Mouse (Mus musculus): ENCODE results near the gene Psip1. TPM values are rescaled to one million over a fixed set of nuclear protein-coding genes. Genes with fewer than 3 reads are reported as not detected.
A peak's percentile ranks its signal among the peaks of the same experiment; 100 is the strongest.

Psip1 gene
- polyA plus RNA-seq, 1 experiment from 2014 or later: 119 TPM

- Histone ChIP-seq H3K36me3 (peaks cover 7% of the 10 kb centered on the region; the same call in 1 of the 2 replicates), H3K9ac (peak overlapping the region; percentile 96), H3K9me3 (replicated peaks) (peaks cover 6% of the 10 kb centered on the region), H3K4me3 (peak overlapping the region; percentile 90), H3K4me1 (replicated peaks) (peaks cover 7% of the 10 kb centered on the region), H3K27me3 (replicated peaks) (no peaks in the 10 kb centered on the region), H3K4me2 (peak overlapping the region; percentile 72), H3K27ac (ENCODE audit: poor library complexity, severe bottlenecking) (no peak overlapping the region; the same call in 1 of the 2 replicates)
- WGBS: 0% methylated on average over 30 of the region's 30 CpGs
- ATAC-seq (ENCODE audit: insufficient number of reproducible peaks, low FRiP score): peak; percentile 61
Observed at GRCm38 (mm10) chr4:83417820-83418186, 68.5 kb downstream of the Psip1 start.

- Histone ChIP-seq H3K4me3 (peak within 1 kb of the TSS; percentile 90), H3K4me1 (replicated peaks) (peaks cover 7% of the 10 kb centered on the region), H3K36me3 (peaks cover 3% of the 10 kb centered on the region; the same call in 1 of the 2 replicates), H3K27ac (ENCODE audit: poor library complexity, severe bottlenecking) (peak within 1 kb of the TSS; percentile 82), H3K9me3 (replicated peaks) (peaks cover 6% of the 10 kb centered on the region), H3K27me3 (replicated peaks) (no peaks in the 10 kb centered on the region), H3K9ac (peak within 1 kb of the TSS; percentile 96), H3K4me2 (peak within 1 kb of the TSS; percentile 72)
- WGBS: 1% methylated on average over 41 of the region's 41 CpGs
- peak; percentile 100 for ATAC-seq (ENCODE audit: insufficient number of reproducible peaks, low FRiP score)
Observed at GRCm38 (mm10) chr4:83417160-83417819, 69.0 kb downstream of the Psip1 start, which contains the start of gene Snapc3. TSS of gene Snapc3 (plus strand) at chr4:83417724.

- H3K36me3 ChIP-seq: no peaks in the 10 kb centered on the region; the same call in 1 of the 2 replicates
- ATAC-seq (ENCODE audit: insufficient number of reproducible peaks, low FRiP score): no peak
- peaks cover 7% of the 10 kb centered on the region for H3K4me1 ChIP-seq (replicated peaks)
- H3K9me3 ChIP-seq (replicated peaks): peaks cover 6% of the 10 kb centered on the region
- H3K27ac ChIP-seq (ENCODE audit: poor library complexity, severe bottlenecking): no peak overlapping the region
- no peak overlapping the region for H3K9ac ChIP-seq
- H3K27me3 ChIP-seq (replicated peaks): no peaks in the 10 kb centered on the region
- no peak overlapping the region for H3K4me3 ChIP-seq
- H3K4me2 ChIP-seq: no peak overlapping the region
- 80% methylated on average over 5 of the region's 5 CpGs for WGBS
Observed at GRCm38 (mm10) chr4:83414241-83414824, 71.9 kb downstream of the Psip1 start.

- H3K9ac ChIP-seq: no peak overlapping the region
- no peak overlapping the region for H3K27ac ChIP-seq (ENCODE audit: poor library complexity, severe bottlenecking)
- no peaks in the 10 kb centered on the region for H3K27me3 ChIP-seq (replicated peaks)
- H3K4me1 ChIP-seq (replicated peaks): no peaks in the 10 kb centered on the region
- 66% methylated on average over 3 of the region's 3 CpGs for WGBS
- ATAC-seq (ENCODE audit: insufficient number of reproducible peaks, low FRiP score): no peak
- H3K36me3 ChIP-seq: peaks cover 5% of the 10 kb centered on the region; the same call in 1 of the 2 replicates
- H3K4me2 ChIP-seq: no peak overlapping the region
- no peak overlapping the region for H3K4me3 ChIP-seq
- H3K9me3 ChIP-seq (replicated peaks): peaks cover 25% of the 10 kb centered on the region
Observed at GRCm38 (mm10) chr4:83412060-83412459, 74.2 kb downstream of the Psip1 start.

GRCm38 (mm10) chr4:83409867-83410505 is 76.3 kb downstream of the Psip1 start:
- WGBS: 91% methylated on average over 4 of the region's 4 CpGs
- Histone ChIP-seq H3K9me3 (replicated peaks) (peaks cover 20% of the 10 kb centered on the region), H3K27ac (ENCODE audit: poor library complexity, severe bottlenecking) (no peak overlapping the region), H3K4me3 (no peak overlapping the region), H3K4me2 (no peak overlapping the region), H3K36me3 (0 out of 2 replicates have a peak, but pooled peaks cover 5% of the 10 kb centered on the region), H3K27me3 (replicated peaks) (no peaks in the 10 kb centered on the region), H3K4me1 (replicated peaks) (no peaks in the 10 kb centered on the region), H3K9ac (no peak overlapping the region)
- ATAC-seq (ENCODE audit: insufficient number of reproducible peaks, low FRiP score): no peak

- Histone ChIP-seq H3K36me3 (0 out of 2 replicates have a peak, but pooled peaks cover 5% of the 10 kb centered on the region), H3K4me2 (no peak overlapping the region), H3K9ac (no peak overlapping the region), H3K27ac (ENCODE audit: poor library complexity, severe bottlenecking) (no peak overlapping the region), H3K9me3 (replicated peaks) (peaks cover 29% of the 10 kb centered on the region), H3K27me3 (replicated peaks) (no peaks in the 10 kb centered on the region), H3K4me3 (no peak overlapping the region), H3K4me1 (replicated peaks) (no peaks in the 10 kb centered on the region)
- 85% methylated on average over 6 of the region's 6 CpGs for WGBS
- ATAC-seq (ENCODE audit: insufficient number of reproducible peaks, low FRiP score): no peak
Observed at GRCm38 (mm10) chr4:83407688-83408087, 78.6 kb downstream of the Psip1 start.

Other genes with a start within 250 kb of the Psip1 start
- 1.2 and 2.2 TPM in 2 replicates for gene Ttc39b, start 162.2 kb downstream of the Psip1 start, polyA plus RNA-seq (2016; fragmentation: Nextera tagmentation; extraction: Ambion mirVana)
- 32.6 and 34.9 TPM in 2 replicates for gene Snapc3, start 68.7 kb downstream of the Psip1 start, polyA plus RNA-seq (2016; fragmentation: Nextera tagmentation; extraction: Ambion mirVana)
- 3.5 and 3.9 TPM in 2 replicates for gene Ccdc171, start 39.1 kb upstream of the Psip1 start, polyA plus RNA-seq (2016; fragmentation: Nextera tagmentation; extraction: Ambion mirVana)